Mouse (Mus musculus) myocyte (in vitro differentiated cells): ENCODE results near the gene Bcs1l.

ENCODE experiments used
- CEBPB ChIP-seq: IDR thresholded peaks from 2 replicates; pipeline ENCODE4 v1.6.1; 2011; ENCODE audit warnings: mild to moderate bottlenecking, moderate library complexity; ENCODE audit not compliant: poor library complexity, insufficient read depth, severe bottlenecking
- MAX ChIP-seq: IDR thresholded peaks from one replicate; pipeline ENCODE4 v1.6.1; 2011; ENCODE audit warnings: low read depth, mild to moderate bottlenecking, control low read depth
- MYOD1 ChIP-seq, 3 experiments: IDR thresholded peaks; one replicate each; pipeline ENCODE4 v1.6.1; 2011; ENCODE audit warnings: control low read depth in 2 of 3, low read depth in 2 of 3, mild to moderate bottlenecking in 2 of 3, moderate library complexity in 1 of 3; ENCODE audit not compliant: insufficient read length in 2 of 3, control insufficient read depth in 1 of 3
- MYOG ChIP-seq, 3 experiments: IDR thresholded peaks; one replicate each; pipeline ENCODE4 v1.6.1; 2011; ENCODE audit warnings: control low read depth in 2 of 3, low read depth in 2 of 3, mild to moderate bottlenecking in 2 of 3; ENCODE audit not compliant: insufficient read length in 2 of 3, control insufficient read depth in 1 of 3, insufficient read depth in 1 of 3
- POLR2A ChIP-seq: IDR thresholded peaks from one replicate; pipeline ENCODE4 v1.6.1; 2011; ENCODE audit warnings: low read depth, mild to moderate bottlenecking, control low read depth, moderate library complexity; ENCODE audit not compliant: insufficient read length
- POLR2AphosphoS2 ChIP-seq: IDR thresholded peaks from one replicate; pipeline ENCODE4 v1.6.1; 2011; ENCODE audit warnings: low read depth, control low read depth; ENCODE audit not compliant: insufficient read length
- SRF ChIP-seq: IDR thresholded peaks from one replicate; pipeline ENCODE4 v1.6.1; 2011; ENCODE audit warnings: low read depth; ENCODE audit not compliant: control insufficient read depth, insufficient read length
- TCF12 ChIP-seq: IDR thresholded peaks from one replicate; pipeline ENCODE4 v1.6.1; 2011; ENCODE audit warnings: mild to moderate bottlenecking, control low read depth; ENCODE audit not compliant: poor library complexity, insufficient read depth, severe bottlenecking
- TCF3 ChIP-seq: IDR thresholded peaks from one replicate; pipeline ENCODE4 v1.6.1; 2011; ENCODE audit warnings: low read depth, control low read depth; ENCODE audit not compliant: insufficient read length
- USF1 ChIP-seq: IDR thresholded peaks from one replicate; pipeline ENCODE4 v1.6.1; 2011; ENCODE audit warnings: low read depth, mild to moderate bottlenecking, control low read depth, moderate library complexity

GRCm38 (mm10) chr1:74569739-74570719 lies 18.1 kb upstream of the Bcs1l start:
- TF ChIP-seq POLR2A = no peak
- TF ChIP-seq TCF3 = no peak
- TF ChIP-seq SRF = no peak
- no peak for TF ChIP-seq USF1
- TF ChIP-seq MAX = no peak
- TF ChIP-seq MYOD1 (IDR thresholded peaks at IDR 0.05; ENCODE audit: control insufficient read depth in 1 of 3, insufficient read length in 2 of 3, low read depth in 2 of 3) = no peak
- TF ChIP-seq TCF12 = no peak
- no peak for TF ChIP-seq POLR2AphosphoS2
- no peak for TF ChIP-seq MYOG (IDR thresholded peaks at IDR 0.05; ENCODE audit: control insufficient read depth in 1 of 3, insufficient read depth in 1 of 3, insufficient read length in 2 of 3, low read depth in 2 of 3)
- TF ChIP-seq CEBPB = no peak
